Mouse (Mus musculus) megakaryocyte, embryonic 14.5 days (primary cell): ENCODE results near the gene Top1.

Experiments used
- FLI1 ChIP-seq: IDR thresholded peaks from 2 replicates; pipeline ENCODE4 v1.6.1; 2012; ENCODE audit warnings: low read length, inconsistent platforms, mixed read lengths
- GATA1 ChIP-seq: IDR thresholded peaks from 3 replicates; pipeline ENCODE4 v1.6.1; 2012; ENCODE audit warnings: mixed read lengths, low read length, inconsistent platforms, borderline replicate concordance

- TF ChIP-seq GATA1 (no peak), FLI1 (no peak)
These were observed 4.5 kb upstream of the Top1 start for GRCm38 (mm10) chr2:160641176-160641575.
